Mouse (Mus musculus): ENCODE data around the gene Slc35f5. TPM values are rescaled to one million over a fixed set of nuclear protein-coding genes. Genes with fewer than 3 reads are reported as not detected.

The Slc35f5 gene
- polyA plus RNA-seq, 1 experiment from 2014 or later, result 32.7 TPM

DNA sequence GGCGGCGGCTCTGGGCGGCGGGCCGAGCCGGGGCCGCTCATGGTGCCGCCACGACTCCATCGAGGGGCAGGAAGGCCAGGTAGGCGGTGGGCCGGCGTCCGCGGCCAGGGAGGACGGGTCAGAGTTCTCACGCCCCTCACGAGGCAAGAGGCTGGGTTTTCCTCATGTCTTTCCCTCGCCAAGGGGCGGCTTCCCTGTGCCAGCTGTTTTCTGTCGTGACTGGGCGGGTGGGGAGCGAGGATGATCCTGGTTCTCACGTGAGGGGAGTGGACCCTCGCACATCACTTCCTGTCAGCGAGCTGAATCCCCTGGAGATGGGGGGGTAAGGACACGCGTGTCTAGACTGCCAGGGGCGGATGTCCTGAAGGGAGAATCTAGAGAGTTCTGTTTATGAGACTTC is 811 bp downstream of the Slc35f5 start:
- Histone ChIP-seq H3K4me1 (ENCODE audit: control insufficient read depth, low read depth, low read length) (peaks cover 10% of the 10 kb centered on the region), H3K36me3 (ENCODE audit: control insufficient read depth, insufficient read depth) (no peaks in the 10 kb centered on the region), H3K9me3 (replicated peaks; ENCODE audit: control insufficient read depth, low read length) (no peaks in the 10 kb centered on the region), H3K9ac (ENCODE audit: low read depth, low read length) (peak overlapping the region; percentile 78), H3K4me3 (ENCODE audit: low read depth, low read length) (peak overlapping the region; percentile 77), H3K27me3 (ENCODE audit: control insufficient read depth, insufficient read depth, low read depth, low read length) (no peaks in the 10 kb centered on the region), H3K4me2 (ENCODE audit: low read depth, low read length) (peak overlapping the region; percentile 73), H3K27ac (ENCODE audit: low read length) (peak overlapping the region; percentile 70)
- WGBS (ENCODE audit: insufficient replicate concordance), result 2% methylated on average over 27 of the region's 29 CpGs
- no peak; the same call in none of the 2 replicates for ATAC-seq (ENCODE audit: low read depth)

GRCm38 (mm10) chr1:125561841-125562240 is 1.4 kb downstream of the Slc35f5 start:
- Histone ChIP-seq H3K9ac (ENCODE audit: low read depth, low read length) (peak overlapping the region; percentile 78; the same call in 1 of the 2 replicates), H3K27ac (ENCODE audit: low read length) (no peak overlapping the region), H3K4me3 (ENCODE audit: low read depth, low read length) (peak overlapping the region; percentile 77), H3K36me3 (ENCODE audit: control insufficient read depth, insufficient read depth) (no peaks in the 10 kb centered on the region), H3K4me2 (ENCODE audit: low read depth, low read length) (peak overlapping the region; percentile 73), H3K4me1 (ENCODE audit: control insufficient read depth, low read depth, low read length) (peaks cover 10% of the 10 kb centered on the region), H3K9me3 (replicated peaks; ENCODE audit: control insufficient read depth, low read length) (no peaks in the 10 kb centered on the region), H3K27me3 (ENCODE audit: control insufficient read depth, insufficient read depth, low read depth, low read length) (no peaks in the 10 kb centered on the region)
- no peak for ATAC-seq (ENCODE audit: low read depth)
- 75% methylated on average over 4 of the region's 4 CpGs for WGBS (ENCODE audit: insufficient replicate concordance)

DNA sequence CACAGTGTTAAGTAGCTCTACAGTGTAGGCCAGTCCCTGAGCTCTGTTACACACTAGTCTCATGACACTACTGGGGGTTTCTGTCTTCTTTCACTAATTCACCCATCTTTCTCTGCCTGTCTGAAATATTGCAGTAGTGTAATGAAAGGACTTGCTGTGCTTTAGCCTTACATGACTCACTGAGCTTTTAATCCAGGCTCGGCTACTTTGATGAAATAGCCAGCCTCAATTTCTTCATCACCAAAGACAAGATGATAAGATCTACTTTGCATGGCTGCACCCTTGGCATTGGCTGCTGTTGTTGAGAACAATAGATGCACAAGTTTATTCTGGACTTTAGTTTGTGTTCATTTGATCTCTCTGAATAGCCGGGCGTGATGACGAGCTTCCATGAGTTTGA is 7.7 kb downstream of the Slc35f5 start:
- no peak overlapping the region for H3K27ac ChIP-seq (ENCODE audit: low read length)
- no peak overlapping the region for H3K9ac ChIP-seq (ENCODE audit: low read depth, low read length)
- WGBS (ENCODE audit: insufficient replicate concordance), result 75% methylated on average over 4 of the region's 4 CpGs
- H3K36me3 ChIP-seq (ENCODE audit: control insufficient read depth, insufficient read depth), result peaks cover 5% of the 10 kb centered on the region
- ATAC-seq (ENCODE audit: low read depth), result no peak
- no peaks in the 10 kb centered on the region for H3K4me1 ChIP-seq (ENCODE audit: control insufficient read depth, low read depth, low read length)
- no peak overlapping the region for H3K4me3 ChIP-seq (ENCODE audit: low read depth, low read length)
- no peak overlapping the region for H3K4me2 ChIP-seq (ENCODE audit: low read depth, low read length)
- H3K27me3 ChIP-seq (ENCODE audit: control insufficient read depth, insufficient read depth, low read depth, low read length), result no peaks in the 10 kb centered on the region
- no peaks in the 10 kb centered on the region for H3K9me3 ChIP-seq (replicated peaks; ENCODE audit: control insufficient read depth, low read length)

- WGBS (ENCODE audit: insufficient replicate concordance), result 34% methylated on average over 2 of the region's 2 CpGs
Measured at GRCm38 (mm10) chr1:125574219-125574618, 13.8 kb downstream of the Slc35f5 start.

GRCm38 (mm10) chr1:125575458-125576114 is 15.2 kb downstream of the Slc35f5 start:
- H3K36me3 ChIP-seq (ENCODE audit: control insufficient read depth, insufficient read depth), result peaks cover 5% of the 10 kb centered on the region
- H3K4me3 ChIP-seq (ENCODE audit: low read depth, low read length), result no peak overlapping the region
- 46% methylated on average over 10 of the region's 10 CpGs for WGBS (ENCODE audit: insufficient replicate concordance)
- no peak overlapping the region for H3K4me2 ChIP-seq (ENCODE audit: low read depth, low read length)
- no peaks in the 10 kb centered on the region for H3K27me3 ChIP-seq (ENCODE audit: control insufficient read depth, insufficient read depth, low read depth, low read length)
- no peak overlapping the region for H3K27ac ChIP-seq (ENCODE audit: low read length)
- H3K4me1 ChIP-seq (ENCODE audit: control insufficient read depth, low read depth, low read length), result no peaks in the 10 kb centered on the region
- no peaks in the 10 kb centered on the region; the same call in 1 of the 2 replicates for H3K9me3 ChIP-seq (replicated peaks; ENCODE audit: control insufficient read depth, low read length)
- no peak overlapping the region for H3K9ac ChIP-seq (ENCODE audit: low read depth, low read length)
- no peak for ATAC-seq (ENCODE audit: low read depth)

More at GRCm38 (mm10) chr1:125574219-125574618, 13.8 kb downstream of the Slc35f5 start:
- Histone ChIP-seq H3K27me3 (ENCODE audit: control insufficient read depth, insufficient read depth, low read depth, low read length) (no peaks in the 10 kb centered on the region), H3K27ac (ENCODE audit: low read length) (no peak overlapping the region), H3K9me3 (replicated peaks; ENCODE audit: control insufficient read depth, low read length) (no peaks in the 10 kb centered on the region; the same call in 1 of the 2 replicates), H3K4me1 (ENCODE audit: control insufficient read depth, low read depth, low read length) (no peaks in the 10 kb centered on the region), H3K4me2 (ENCODE audit: low read depth, low read length) (no peak overlapping the region), H3K36me3 (ENCODE audit: control insufficient read depth, insufficient read depth) (peaks cover 7% of the 10 kb centered on the region), H3K4me3 (ENCODE audit: low read depth, low read length) (no peak overlapping the region), H3K9ac (ENCODE audit: low read depth, low read length) (no peak overlapping the region)
- ATAC-seq (ENCODE audit: low read depth), result no peak

DNA sequence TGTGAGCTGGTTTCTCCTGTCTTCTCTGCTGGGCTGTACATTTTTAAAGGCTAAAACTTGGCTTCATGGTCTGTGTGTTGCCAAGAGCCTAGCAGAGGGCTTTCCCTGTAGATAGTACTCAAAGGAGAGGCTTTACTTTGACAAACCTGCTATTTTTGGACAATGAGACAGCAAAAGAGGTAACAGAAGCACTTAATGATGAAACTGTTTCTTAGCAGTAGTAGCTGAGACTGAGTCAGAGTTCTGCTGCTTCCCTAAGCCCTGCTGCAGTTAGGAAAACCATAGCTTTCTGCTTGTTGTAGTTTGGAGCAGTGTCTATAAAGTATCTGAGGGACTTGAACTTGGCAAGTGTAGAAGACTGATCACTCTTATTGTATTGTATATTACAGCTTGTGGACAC is 16.6 kb downstream of the Slc35f5 start:
- H3K4me2 ChIP-seq (ENCODE audit: low read depth, low read length), result no peak overlapping the region
- no peak overlapping the region for H3K9ac ChIP-seq (ENCODE audit: low read depth, low read length)
- no peaks in the 10 kb centered on the region for H3K27me3 ChIP-seq (ENCODE audit: control insufficient read depth, insufficient read depth, low read depth, low read length)
- no peak for ATAC-seq (ENCODE audit: low read depth)
- peaks cover 5% of the 10 kb centered on the region for H3K36me3 ChIP-seq (ENCODE audit: control insufficient read depth, insufficient read depth)
- H3K9me3 ChIP-seq (replicated peaks; ENCODE audit: control insufficient read depth, low read length), result no peaks in the 10 kb centered on the region; the same call in 1 of the 2 replicates
- no peaks in the 10 kb centered on the region for H3K4me1 ChIP-seq (ENCODE audit: control insufficient read depth, low read depth, low read length)
- no peak overlapping the region for H3K27ac ChIP-seq (ENCODE audit: low read length)
- H3K4me3 ChIP-seq (ENCODE audit: low read depth, low read length), result no peak overlapping the region

DNA sequence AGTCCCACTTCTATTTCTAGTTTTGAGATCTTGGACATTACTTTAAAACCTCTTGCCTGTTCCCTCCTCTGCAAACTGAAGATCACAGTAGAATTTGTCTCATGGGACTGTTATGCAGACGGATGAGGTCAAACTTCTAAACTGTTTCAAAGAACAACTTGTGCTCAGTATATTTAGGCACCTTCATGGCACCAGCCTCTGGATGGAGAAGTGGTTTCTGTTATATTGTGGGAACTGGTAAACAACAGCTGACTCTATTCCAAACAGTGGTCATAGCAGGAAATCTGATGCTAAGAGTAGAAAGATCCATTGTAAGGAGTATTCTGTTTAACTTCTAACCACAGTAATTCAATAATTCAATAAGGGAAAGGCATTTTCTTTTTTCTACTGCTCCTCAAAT is 17.7 kb downstream of the Slc35f5 start:
- Histone ChIP-seq H3K9ac (ENCODE audit: low read depth, low read length) (no peak overlapping the region), H3K36me3 (ENCODE audit: control insufficient read depth, insufficient read depth) (peaks cover 5% of the 10 kb centered on the region), H3K4me3 (ENCODE audit: low read depth, low read length) (no peak overlapping the region), H3K4me1 (ENCODE audit: control insufficient read depth, low read depth, low read length) (no peaks in the 10 kb centered on the region), H3K27me3 (ENCODE audit: control insufficient read depth, insufficient read depth, low read depth, low read length) (no peaks in the 10 kb centered on the region), H3K27ac (ENCODE audit: low read length) (no peak overlapping the region), H3K4me2 (ENCODE audit: low read depth, low read length) (no peak overlapping the region), H3K9me3 (replicated peaks; ENCODE audit: control insufficient read depth, low read length) (no peaks in the 10 kb centered on the region; the same call in 1 of the 2 replicates)
- no peak for ATAC-seq (ENCODE audit: low read depth)
- WGBS (ENCODE audit: insufficient replicate concordance), result 61% methylated on average over 1 of the region's 1 CpGs

DNA sequence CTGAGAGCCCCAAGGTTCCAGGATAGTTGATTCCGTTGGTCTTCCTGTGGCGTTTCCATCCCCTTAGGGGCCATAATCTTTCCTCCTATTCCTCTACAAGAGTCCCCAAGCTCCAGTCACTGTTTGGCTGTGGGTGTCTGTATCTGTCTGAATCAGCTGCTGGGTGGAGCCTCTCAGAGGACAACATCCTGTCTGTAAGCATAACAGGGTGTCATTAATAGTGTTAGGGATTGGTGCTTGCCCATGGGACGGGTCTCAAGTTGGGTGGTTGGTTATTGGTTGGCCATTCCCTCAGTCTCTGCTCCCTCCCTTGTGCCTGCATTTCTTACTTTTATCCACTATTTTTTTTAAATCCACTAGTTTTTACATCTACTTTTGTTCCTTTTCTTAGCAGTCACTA is 20.7 kb downstream of the Slc35f5 start:
- Histone ChIP-seq H3K36me3 (ENCODE audit: control insufficient read depth, insufficient read depth) (no peaks in the 10 kb centered on the region; the same call in 1 of the 2 replicates), H3K4me2 (ENCODE audit: low read depth, low read length) (no peak overlapping the region), H3K27ac (ENCODE audit: low read length) (no peak overlapping the region), H3K4me1 (ENCODE audit: control insufficient read depth, low read depth, low read length) (no peaks in the 10 kb centered on the region), H3K4me3 (ENCODE audit: low read depth, low read length) (no peak overlapping the region), H3K9ac (ENCODE audit: low read depth, low read length) (no peak overlapping the region), H3K9me3 (replicated peaks; ENCODE audit: control insufficient read depth, low read length) (no peaks in the 10 kb centered on the region), H3K27me3 (ENCODE audit: control insufficient read depth, insufficient read depth, low read depth, low read length) (no peaks in the 10 kb centered on the region)
- no peak for ATAC-seq (ENCODE audit: low read depth)
- WGBS (ENCODE audit: insufficient replicate concordance), result 59% methylated on average over 3 of the region's 3 CpGs

DNA sequence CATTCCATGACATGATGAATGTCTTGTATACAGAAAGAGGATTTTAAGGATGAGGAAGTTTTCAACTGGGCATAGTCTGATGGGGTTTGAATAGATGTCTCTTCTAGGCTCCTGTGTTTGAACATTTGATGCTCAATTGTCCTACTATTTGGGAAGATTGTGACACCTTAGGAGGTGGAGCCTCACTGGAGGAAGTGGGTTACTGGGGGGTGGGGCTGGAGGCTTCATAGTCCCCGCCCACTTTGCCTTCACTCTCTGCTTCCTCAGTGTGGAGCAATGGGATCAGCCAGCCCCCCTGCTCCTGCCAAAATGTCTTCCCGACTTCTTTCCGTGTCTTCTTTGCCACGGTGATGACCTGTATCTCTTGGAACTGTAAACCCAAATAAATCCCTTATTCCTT is 43.2 kb downstream of the Slc35f5 start:
- H3K27ac ChIP-seq (ENCODE audit: low read length), result no peak overlapping the region
- no peaks in the 10 kb centered on the region for H3K36me3 ChIP-seq (ENCODE audit: control insufficient read depth, insufficient read depth)
- H3K27me3 ChIP-seq (ENCODE audit: control insufficient read depth, insufficient read depth, low read depth, low read length), result no peaks in the 10 kb centered on the region
- no peaks in the 10 kb centered on the region for H3K4me1 ChIP-seq (ENCODE audit: control insufficient read depth, low read depth, low read length)
- H3K4me3 ChIP-seq (ENCODE audit: low read depth, low read length), result no peak overlapping the region
- H3K4me2 ChIP-seq (ENCODE audit: low read depth, low read length), result no peak overlapping the region
- H3K9me3 ChIP-seq (replicated peaks; ENCODE audit: control insufficient read depth, low read length), result no peaks in the 10 kb centered on the region
- 69% methylated on average over 4 of the region's 4 CpGs for WGBS (ENCODE audit: insufficient replicate concordance)
- ATAC-seq (ENCODE audit: low read depth), result no peak
- no peak overlapping the region for H3K9ac ChIP-seq (ENCODE audit: low read depth, low read length)

All from liver, embryonic 16.5 days (tissue).